Mouse (Mus musculus) stomach, embryonic 15.5 days (tissue): ENCODE results near the gene Olfr458. TPM values are rescaled to one million over a fixed set of nuclear protein-coding genes. Genes with fewer than 3 reads are reported as not detected.

Source experiments
- ATAC-seq: fragments of 200-750 bp; cut with Nextera tagmentation; 2 replicates; pipeline ENCODE4 v1.8.0; 2017; ENCODE audit warnings: low read depth, moderate number of reproducible peaks, moderate TSS enrichment; ENCODE audit not compliant: insufficient read depth, low FRiP score
- H3K27ac ChIP-seq: fragments of 300-500 bp; sonication (generic); 2 replicates; pipeline ENCODE4 v1.5.1; 2015; ENCODE audit warnings: mild to moderate bottlenecking, inconsistent platforms
- H3K27me3 ChIP-seq: fragments of 300-500 bp; sonication (generic); replicated peaks from 2 replicates; pipeline ENCODE4 v1.6.1; 2015; ENCODE audit warnings: inconsistent platforms
- H3K36me3 ChIP-seq: fragments of 300-500 bp; sonication (generic); 2 replicates; pipeline ENCODE4 v1.6.1; 2015; ENCODE audit warnings: inconsistent platforms
- H3K4me1 ChIP-seq: fragments of 300-500 bp; sonication (generic); 2 replicates; pipeline ENCODE4 v1.6.1; 2015; ENCODE audit warnings: inconsistent platforms
- H3K4me2 ChIP-seq: fragments of 300-500 bp; sonication (generic); 2 replicates; pipeline ENCODE4 v1.6.1; 2015; ENCODE audit warnings: mild to moderate bottlenecking, inconsistent platforms
- H3K4me3 ChIP-seq: fragments of 300-500 bp; sonication (generic); replicated peaks from 2 replicates; pipeline ENCODE4 v1.5.1; 2015; ENCODE audit warnings: inconsistent platforms
- H3K9ac ChIP-seq: fragments of 300-500 bp; sonication (generic); 2 replicates; pipeline ENCODE4 v1.6.1; 2015; ENCODE audit warnings: inconsistent platforms
- H3K9me3 ChIP-seq: fragments of 300-500 bp; sonication (generic); 2 replicates; pipeline ENCODE4 v1.6.1; 2016; ENCODE audit warnings: inconsistent platforms
- WGBS: fragments of 180-500 bp; shearing (Covaris S2); methylation state at CpG from one replicate; pipeline ENCODE4 v1.1.7; 2015; 5-methylcytosine and 5-hydroxymethylcytosine counted together
- polyA plus RNA-seq: library from polyadenylated mRNA; unstranded; fragments of >200 nt; fragmentation: Nextera tagmentation; extraction: Ambion mirVana; gene quantifications from 2 replicates; pipeline ENCODE4 v1.2.1, GENCODE M21; 2015

Olfr458 gene
- polyA plus RNA-seq, 1 experiment from 2014 or later: not detected

DNA sequence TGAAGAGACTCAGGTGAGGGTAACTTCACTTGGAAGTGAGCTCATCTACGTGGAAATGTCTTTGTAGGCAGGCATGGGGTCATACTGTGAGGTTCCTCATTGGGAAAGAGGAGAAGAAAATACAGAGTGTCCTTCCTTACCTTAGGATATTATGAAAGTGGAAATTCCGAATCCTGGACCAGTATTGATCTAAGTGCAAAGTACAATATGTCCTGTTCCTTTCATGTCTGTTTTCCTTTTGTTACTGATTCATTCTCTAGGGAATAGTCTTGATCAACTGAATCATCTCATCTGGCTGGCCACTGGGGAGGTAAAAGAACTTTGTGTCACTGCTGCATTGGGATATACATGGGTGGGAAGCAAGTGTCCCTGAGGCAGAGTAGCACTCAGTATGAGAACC, 29.5 kb downstream of the Olfr458 start:
- ATAC-seq: no peak
- WGBS: 64% methylated on average over 2 of the region's 2 CpGs

DNA sequence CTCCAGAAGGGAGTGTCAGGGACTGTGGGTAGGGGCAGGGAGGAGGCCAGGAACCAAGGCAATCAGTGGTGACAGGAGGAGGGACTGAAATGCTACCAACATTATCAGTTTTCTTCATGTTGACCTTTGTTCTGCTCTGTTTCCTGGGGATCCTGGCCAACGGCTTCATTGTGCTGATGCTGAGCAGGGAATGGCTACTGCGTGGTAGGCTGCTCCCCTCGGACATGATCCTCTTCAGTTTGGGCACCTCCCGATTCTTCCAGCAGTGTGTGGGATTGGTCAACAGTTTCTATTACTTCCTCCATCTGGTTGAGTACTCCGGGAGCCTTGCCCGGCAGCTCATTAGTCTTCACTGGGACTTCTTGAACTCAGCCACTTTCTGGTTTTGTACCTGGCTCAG, 30.6 kb downstream of the Olfr458 start, which contains the start of gene Tas2r126:
Gene Tas2r126 (plus strand): TSS at position 90 of the 400 bp plus-strand sequence.
- H3K4me3 ChIP-seq: no peak within 1 kb of the TSS
- H3K27me3 ChIP-seq: no peaks in the 10 kb centered on the region
- no peak within 1 kb of the TSS for H3K27ac ChIP-seq
- H3K9ac ChIP-seq: no peak within 1 kb of the TSS
- H3K9me3 ChIP-seq: no peaks in the 10 kb centered on the region
- WGBS: 70% methylated on average over 6 of the region's 6 CpGs
- ATAC-seq: no peak
- H3K4me2 ChIP-seq: no peak within 1 kb of the TSS
- H3K4me1 ChIP-seq: no peaks in the 10 kb centered on the region
- no peaks in the 10 kb centered on the region for H3K36me3 ChIP-seq

More for the DNA sequence above, 29.5 kb downstream of the Olfr458 start:
- H3K27me3 ChIP-seq: no peaks in the 10 kb centered on the region
- no peak overlapping the region for H3K4me3 ChIP-seq
- H3K27ac ChIP-seq: no peak overlapping the region
- no peaks in the 10 kb centered on the region for H3K36me3 ChIP-seq
- no peak overlapping the region for H3K9ac ChIP-seq
- H3K9me3 ChIP-seq: no peaks in the 10 kb centered on the region
- H3K4me2 ChIP-seq: no peak overlapping the region
- H3K4me1 ChIP-seq: no peaks in the 10 kb centered on the region

DNA sequence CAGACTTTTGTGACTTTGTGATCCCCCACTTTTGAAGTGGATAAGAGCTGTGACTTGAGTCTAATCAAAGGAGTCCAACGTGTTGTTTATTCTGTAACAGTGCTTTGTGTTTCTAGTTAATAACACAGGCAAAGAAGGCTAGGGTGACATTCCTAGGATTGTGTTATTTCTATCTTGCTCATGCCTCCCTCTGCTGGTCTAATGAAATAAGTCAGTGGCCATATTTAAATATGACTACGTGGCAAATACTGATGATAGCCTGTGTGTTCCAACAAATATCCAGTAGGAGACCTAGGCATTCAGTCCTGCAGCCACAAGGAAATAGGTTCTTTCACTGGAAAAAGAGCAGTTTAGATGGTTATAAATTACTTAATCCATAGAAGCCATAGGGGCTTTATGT, 31.4 kb downstream of the Olfr458 start:
- Histone ChIP-seq H3K27ac (no peak overlapping the region), H3K27me3 (no peaks in the 10 kb centered on the region), H3K4me3 (no peak overlapping the region), H3K9ac (no peak overlapping the region), H3K4me2 (no peak overlapping the region), H3K4me1 (no peaks in the 10 kb centered on the region), H3K36me3 (no peaks in the 10 kb centered on the region), H3K9me3 (no peaks in the 10 kb centered on the region)
- no peak for ATAC-seq
- 63% methylated on average over 2 of the region's 2 CpGs for WGBS

DNA sequence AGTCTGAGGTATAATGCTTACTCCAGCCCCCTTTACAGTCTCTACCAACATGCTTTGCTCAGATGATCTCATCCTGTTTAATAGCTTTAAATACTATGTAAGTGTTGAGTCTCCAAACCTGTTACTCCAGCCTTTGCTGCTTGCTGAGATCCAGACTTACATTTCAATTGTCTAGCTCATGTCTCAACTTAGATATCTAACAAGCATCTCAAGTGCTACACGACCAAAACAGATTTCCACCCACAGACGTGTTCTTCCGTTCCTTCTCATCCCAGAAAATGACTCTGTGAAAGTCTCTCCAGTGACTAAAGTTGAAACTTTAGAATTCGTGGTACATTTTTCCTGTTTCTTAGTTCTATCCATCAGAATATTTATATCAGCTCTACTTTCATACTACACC, 38.7 kb downstream of the Olfr458 start:
- Histone ChIP-seq H3K27ac (no peak overlapping the region), H3K36me3 (no peaks in the 10 kb centered on the region), H3K27me3 (no peaks in the 10 kb centered on the region), H3K4me2 (no peak overlapping the region), H3K4me3 (no peak overlapping the region), H3K9me3 (no peaks in the 10 kb centered on the region), H3K4me1 (no peaks in the 10 kb centered on the region), H3K9ac (no peak overlapping the region)
- no peak for ATAC-seq
- WGBS: 76% methylated on average over 4 of the region's 4 CpGs

DNA sequence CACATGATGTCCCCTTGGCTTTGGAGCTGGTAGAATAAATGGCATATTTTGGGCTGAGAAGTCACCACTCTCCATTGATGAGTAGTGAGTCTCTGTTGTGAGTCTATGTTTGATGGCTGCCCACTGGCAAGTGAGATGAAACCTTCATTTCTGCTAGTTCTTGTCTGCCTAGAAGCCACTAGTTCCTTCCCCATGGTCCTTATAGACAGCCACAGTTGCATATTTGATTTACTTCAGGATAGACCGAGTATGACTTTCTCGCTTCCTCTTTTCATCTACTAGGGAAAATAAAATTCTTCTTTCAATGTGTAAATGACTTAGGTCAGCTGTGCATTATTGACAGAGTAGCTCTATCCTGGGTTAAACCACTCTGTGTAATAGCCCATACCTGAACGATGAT, 40.5 kb downstream of the Olfr458 start:
- ATAC-seq: no peak
- Histone ChIP-seq H3K9ac (no peak overlapping the region), H3K4me1 (no peaks in the 10 kb centered on the region), H3K27ac (no peak overlapping the region), H3K36me3 (no peaks in the 10 kb centered on the region), H3K4me3 (no peak overlapping the region), H3K27me3 (no peaks in the 10 kb centered on the region), H3K9me3 (no peaks in the 10 kb centered on the region), H3K4me2 (no peak overlapping the region)
- 89% methylated on average over 3 of the region's 3 CpGs for WGBS

DNA sequence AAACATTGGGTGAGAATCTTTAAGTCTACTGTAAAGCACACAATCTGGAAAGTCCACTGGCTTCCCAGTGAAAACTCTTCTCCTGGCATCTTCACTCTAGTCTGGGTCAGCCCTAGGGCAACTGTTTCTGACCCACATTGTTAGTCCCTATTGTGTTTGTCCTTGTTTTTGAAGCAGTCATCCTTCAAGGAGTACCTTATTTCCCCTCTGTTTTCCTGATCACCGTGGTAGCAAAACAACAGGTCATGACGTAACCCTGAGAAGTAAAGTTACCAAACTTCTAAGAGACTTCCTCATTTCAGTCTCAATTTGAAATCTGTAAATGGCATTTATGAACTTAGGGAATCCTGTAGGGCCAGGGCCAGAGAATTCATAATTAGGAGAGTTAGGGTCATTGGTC, 43.6 kb downstream of the Olfr458 start:
- H3K27ac ChIP-seq: no peak overlapping the region
- no peak overlapping the region for H3K4me2 ChIP-seq
- H3K36me3 ChIP-seq: no peaks in the 10 kb centered on the region
- WGBS: 77% methylated on average over 2 of the region's 2 CpGs
- no peak overlapping the region for H3K9ac ChIP-seq
- H3K27me3 ChIP-seq: no peaks in the 10 kb centered on the region
- no peaks in the 10 kb centered on the region for H3K4me1 ChIP-seq
- no peak for ATAC-seq
- H3K9me3 ChIP-seq: no peaks in the 10 kb centered on the region
- H3K4me3 ChIP-seq: no peak overlapping the region

DNA sequence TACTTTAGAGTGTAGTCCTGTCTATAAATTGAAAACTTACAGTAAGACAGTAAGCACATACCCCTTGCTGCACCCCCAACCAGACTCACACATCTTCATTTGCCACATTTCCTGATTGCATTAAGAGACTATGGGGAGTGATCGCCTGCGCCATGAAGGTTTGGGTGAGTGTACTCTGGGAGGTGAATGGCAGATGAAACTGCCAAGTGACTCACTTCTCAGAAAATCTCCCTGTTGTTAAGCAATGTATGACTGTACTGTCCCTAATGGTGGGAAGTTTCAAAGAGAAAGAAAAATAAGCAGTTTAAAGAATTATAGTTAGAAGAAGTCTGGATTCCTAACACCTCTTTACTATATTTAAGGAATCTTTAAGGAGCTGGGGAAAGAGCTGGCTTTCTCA, 45.6 kb downstream of the Olfr458 start:
- Histone ChIP-seq H3K4me2 (no peak overlapping the region), H3K4me1 (no peaks in the 10 kb centered on the region), H3K9ac (no peak overlapping the region), H3K27ac (no peak overlapping the region), H3K9me3 (no peaks in the 10 kb centered on the region), H3K27me3 (no peaks in the 10 kb centered on the region), H3K36me3 (no peaks in the 10 kb centered on the region), H3K4me3 (no peak overlapping the region)
- WGBS: 81% methylated on average over 2 of the region's 2 CpGs
- ATAC-seq: no peak

Other genes with a start within 250 kb of the Olfr458 start
- gene Tas2r144, start 249.9 kb downstream of the Olfr458 start, polyA plus RNA-seq: not detected in 2 replicates
- gene Gstk1, start 219.3 kb downstream of the Olfr458 start, polyA plus RNA-seq: 19.1 and 23.0 TPM in 2 replicates
- 4.8 and 4.9 TPM in 2 replicates for gene Tmem139, start 203.2 kb downstream of the Olfr458 start, polyA plus RNA-seq
- gene Casp2, start 200.2 kb downstream of the Olfr458 start, polyA plus RNA-seq: 48.4 and 49.8 TPM in 2 replicates
- gene Clcn1, start 178.5 kb downstream of the Olfr458 start, polyA plus RNA-seq: 0.08 and 0.12 TPM in 2 replicates
- gene Fam131b, start 140.6 kb downstream of the Olfr458 start, polyA plus RNA-seq: 0.22 and 0.23 TPM in 2 replicates
- 96.9 and 105 TPM in 2 replicates for gene Zyx, start 115.6 kb downstream of the Olfr458 start, polyA plus RNA-seq
- gene Epha1, start 91.9 kb downstream of the Olfr458 start, polyA plus RNA-seq: 16.3 and 16.9 TPM in 2 replicates
- not detected in 2 replicates for gene Tas2r143, start 65.0 kb downstream of the Olfr458 start, polyA plus RNA-seq
- not detected in 2 replicates for gene Tas2r135, start 59.8 kb downstream of the Olfr458 start, polyA plus RNA-seq
- gene Tas2r126, start 30.7 kb downstream of the Olfr458 start, polyA plus RNA-seq: not detected in 2 replicates
- not detected in 2 replicates for gene Olfr457, start 11.1 kb upstream of the Olfr458 start, polyA plus RNA-seq
- gene Olfr456, start 22.0 kb upstream of the Olfr458 start, polyA plus RNA-seq: not detected in 2 replicates
- gene Olfr455, start 82.4 kb upstream of the Olfr458 start, polyA plus RNA-seq: 0.09 TPM in 1 of 2 replicates, not detected in the other
- gene Tcaf3, start 132.5 kb upstream of the Olfr458 start, polyA plus RNA-seq: not detected in 2 replicates
- 9.5 and 11.9 TPM in 2 replicates for gene Tcaf2, start 180.1 kb upstream of the Olfr458 start, polyA plus RNA-seq
- 65.7 and 68.9 TPM in 2 replicates for gene Tcaf1, start 244.9 kb upstream of the Olfr458 start, polyA plus RNA-seq